Mouse (Mus musculus): ENCODE measurements around the gene Gm21616. TPM values are rescaled to one million over a fixed set of nuclear protein-coding genes. Genes with fewer than 3 reads are reported as not detected.
"Not testable (repeated sequence)": the region's sequence is repeated elsewhere in the genome, so short reads cannot be mapped to it uniquely, and the experiment has no call there.

Gm21616 gene
- polyA plus RNA-seq (2016; fragmentation: Nextera tagmentation; extraction: Ambion mirVana): not detected in 2 replicates

DNA sequence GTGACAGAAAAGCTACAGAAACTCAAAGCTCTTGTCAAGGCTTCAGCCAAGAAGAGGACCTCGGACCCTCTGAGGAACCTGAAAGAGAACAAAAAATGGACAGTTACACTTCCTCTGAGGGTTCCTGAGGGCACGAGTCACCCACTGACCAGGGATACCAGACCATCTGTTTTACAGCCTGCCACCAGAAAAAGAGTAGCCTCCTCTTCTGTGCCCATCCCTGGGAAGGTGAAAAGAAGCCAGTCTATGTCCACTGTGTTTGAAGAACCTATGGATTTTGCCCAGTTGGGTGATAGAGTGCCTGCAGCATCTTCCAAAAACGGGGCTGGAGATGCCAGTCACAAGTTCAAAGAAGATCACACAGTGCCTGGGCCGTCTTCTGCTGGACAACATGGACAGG, at the start of gene Gm21616:
Gene Gm21616 (plus strand): TSS at position 301 of the 400 bp plus-strand sequence.
- H3K27ac ChIP-seq (replicated peaks); DNase-seq (ENCODE audit: low spot score); H3K4me3 ChIP-seq; H3K9me3 ChIP-seq; H3K4me1 ChIP-seq; H3K27me3 ChIP-seq (replicated peaks; ENCODE audit: low read depth, poor library complexity, severe bottlenecking); H3K36me3 ChIP-seq (replicated peaks): not testable (repeated sequence)
- WGBS: no CpG with 5 or more reads among the region's 4 CpGs
